ENCODE assay signal across 20 mouse cellular contexts in genomic region chr1:151638357-151638756, GRCm38 (mm10).
A peak's percentile ranks its signal among the peaks of the same experiment; 100 is the strongest.
DNase-seq lines count a peak whose midpoint lies in the region; ATAC-seq and TF ChIP-seq lines count a peak whose summit lies in the region.
"Had no signal": no experiment of that assay in that cellular context is flagged by ENCODE, and none has a peak within 500 bp of the region (broad histone marks: within the 10 kb centered on the region; RNA-seq: fewer than 3 reads in every experiment).

No protein-coding gene starts in this region.

- no peaks in the 10 kb centered on the region for H3K27me3 ChIP-seq in heart, embryonic 10.5 days (ENCODE audit: insufficient read depth, poor library complexity, severe bottlenecking)
- no peaks in the 10 kb centered on the region for H3K27me3 ChIP-seq in heart, embryonic 11.5 days (ENCODE audit: control insufficient read depth, insufficient read depth, low read length)
- H3K27me3 ChIP-seq: embryonic facial prominence, embryonic 12.5 days; forebrain, embryonic 15.5 days; heart, embryonic 15.5 days; hindbrain, embryonic 13.5 days had no signal

- ATAC-seq in heart, embryonic 11.5 days (replicated peaks; ENCODE audit: insufficient number of reproducible peaks, low FRiP score, low TSS enrichment) = no peak
- ATAC-seq: forebrain, embryonic 15.5 days; hindbrain, postnatal 0 days had no signal

- DNase-seq in gastrocnemius, adult 2 months = no peak
- DNase-seq in gastrocnemius, adult 18-20 months (ENCODE audit: low spot score) = no peak
- DNase-seq in heart, embryonic 10.5 days (ENCODE audit: low spot score) = peak; percentile 25
- peak; percentile 37 for DNase-seq in lung, postnatal 10 days
- DNase-seq in lung, postnatal 36 days = no peak
- no peak for DNase-seq in right cerebral cortex, adult 2 months (ENCODE audit: low spot score in 2 of 2)
- no peak for DNase-seq in thymus, adult 18-20 months
- DNase-seq: adrenal gland, adult 8-10 months; adrenal gland, postnatal 36 days; cerebellum, adult 11 months; cerebellum, adult 9-10 months; cerebellum, postnatal 25 days; kidney, adult 11 months; kidney, adult 9 months had no signal

- no peak overlapping the region for H3K9ac ChIP-seq in heart, embryonic 11.5 days (ENCODE audit: low read depth, low read length)
- H3K9ac ChIP-seq: embryonic facial prominence, embryonic 12.5 days; forebrain, embryonic 15.5 days; heart, embryonic 15.5 days; hindbrain, embryonic 13.5 days had no signal

- H3K4me1 ChIP-seq in heart, embryonic 10.5 days = 0 out of 2 replicates have a peak, but pooled peaks cover 4% of the 10 kb centered on the region
- H3K4me1 ChIP-seq in heart, embryonic 11.5 days (ENCODE audit: control insufficient read depth, insufficient read depth, low read length) = no peaks in the 10 kb centered on the region
- H3K4me1 ChIP-seq: embryonic facial prominence, embryonic 12.5 days; forebrain, embryonic 15.5 days; heart, embryonic 15.5 days; hindbrain, embryonic 13.5 days had no signal

- peak overlapping the region; percentile 20; the same call in 1 of the 2 replicates for H3K27ac ChIP-seq in gastrocnemius, adult 2 months
- H3K27ac ChIP-seq in heart, embryonic 10.5 days = no peak overlapping the region
- no peak overlapping the region for H3K27ac ChIP-seq in heart, embryonic 11.5 days (ENCODE audit: low read depth, low read length)
- H3K27ac ChIP-seq: embryonic facial prominence, embryonic 12.5 days; forebrain, embryonic 15.5 days; heart, embryonic 15.5 days; hindbrain, embryonic 13.5 days; hindbrain, postnatal 0 days had no signal

- intact Hi-C loops in gastrocnemius, adult 2 months (cut with DNase I) = no loop called here

- H3K4me2 ChIP-seq in heart, embryonic 11.5 days = no peak overlapping the region
- H3K4me2 ChIP-seq: embryonic facial prominence, embryonic 12.5 days; forebrain, embryonic 15.5 days; heart, embryonic 15.5 days; hindbrain, embryonic 13.5 days had no signal

- TF ChIP-seq CTCF in gastrocnemius, adult 2 months (IDR thresholded peaks at IDR 0.05) = no peak

- WGBS in heart, embryonic 10.5 days = 82% methylated on average over 5 of the region's 5 CpGs
- WGBS in heart, embryonic 11.5 days (ENCODE audit: insufficient replicate concordance) = 83% methylated on average over 5 of the region's 5 CpGs

- H3K4me3 ChIP-seq in gastrocnemius, adult 2 months = no peak overlapping the region
- H3K4me3 ChIP-seq in heart, embryonic 10.5 days = no peak overlapping the region
- H3K4me3 ChIP-seq in heart, embryonic 11.5 days (ENCODE audit: low read depth, low read length) = no peak overlapping the region
- H3K4me3 ChIP-seq: embryonic facial prominence, embryonic 12.5 days; forebrain, embryonic 15.5 days; heart, embryonic 15.5 days; hindbrain, embryonic 13.5 days had no signal

- H3K36me3 ChIP-seq in heart, embryonic 10.5 days = no peaks in the 10 kb centered on the region
- H3K36me3 ChIP-seq in heart, embryonic 11.5 days (ENCODE audit: control insufficient read depth, insufficient read depth, low read length) = no peaks in the 10 kb centered on the region
- H3K36me3 ChIP-seq: embryonic facial prominence, embryonic 12.5 days; forebrain, embryonic 15.5 days; heart, embryonic 15.5 days; hindbrain, embryonic 13.5 days had no signal

- H3K9me3 ChIP-seq in heart, embryonic 10.5 days = no peaks in the 10 kb centered on the region
- H3K9me3 ChIP-seq in heart, embryonic 11.5 days (replicated peaks; ENCODE audit: control insufficient read depth, low read length) = no peaks in the 10 kb centered on the region
- H3K9me3 ChIP-seq: embryonic facial prominence, embryonic 12.5 days; forebrain, embryonic 15.5 days; heart, embryonic 15.5 days had no signal

Comparison
In these comparisons a context has a peak if more than half of its experiments do, and no peak if none do; other contexts are left out.
1. DNase-seq: peak in heart, embryonic 10.5 days (single experiment) and lung, postnatal 10 days (single experiment); none in gastrocnemius, adult 2 months (single experiment), gastrocnemius, adult 18-20 months (single experiment), lung, postnatal 36 days (single experiment), right cerebral cortex, adult 2 months (0 of 2) and thymus, adult 18-20 months (0 of 2).